Mouse (Mus musculus) olfactory bulb, adult 2 months (tissue): Measurements from ENCODE around the gene Ctsw. TPM values are rescaled to one million over a fixed set of nuclear protein-coding genes. Genes with fewer than 3 reads are reported as not detected.

Experiments
- H3K27ac ChIP-seq: fragments of 200-500 bp; 2 replicates; pipeline ENCODE4 v1.5.1; 2012; ENCODE audit warnings: low read depth, low read length; ENCODE audit not compliant: insufficient read depth
- H3K4me1 ChIP-seq: fragments of 200-500 bp; 2 replicates; pipeline ENCODE4 v1.6.1; 2012; ENCODE audit warnings: low read length; ENCODE audit not compliant: control insufficient read depth, insufficient read depth
- H3K4me3 ChIP-seq: fragments of 200-500 bp; 2 replicates; pipeline ENCODE4 v1.5.1; 2012; ENCODE audit warnings: mild to moderate bottlenecking, low read depth, low read length, moderate library complexity; ENCODE audit not compliant: insufficient read depth
- CTCF ChIP-seq: fragments of 200-500 bp; IDR thresholded peaks from 2 replicates; pipeline ENCODE4 v1.5.1; 2012; ENCODE audit warnings: low read depth, mild to moderate bottlenecking, low read length, moderate library complexity; ENCODE audit not compliant: insufficient read depth
- POLR2A ChIP-seq: fragments of 200-500 bp; IDR thresholded peaks from 2 replicates; pipeline ENCODE4 v1.6.1; 2012; ENCODE audit warnings: mild to moderate bottlenecking, low read depth, low read length, moderate library complexity; ENCODE audit not compliant: insufficient read depth
- WGBS: fragments of 180-500 bp; shearing (Covaris S2); methylation state at CpG from one replicate; pipeline ENCODE4 v1.1.7; 2018; 5-methylcytosine and 5-hydroxymethylcytosine counted together
- polyA plus RNA-seq: library from polyadenylated mRNA; stranded (reverse); fragments of >200 nt; gene quantifications from 2 replicates; pipeline ENCODE4 v1.2.4, GENCODE M21; 2012; ENCODE audit warnings: low replicate concordance; ENCODE audit not compliant: missing spikeins, insufficient read depth, insufficient read length

The Ctsw gene
- polyA plus RNA-seq, 1 experiment: not detected

DNA sequence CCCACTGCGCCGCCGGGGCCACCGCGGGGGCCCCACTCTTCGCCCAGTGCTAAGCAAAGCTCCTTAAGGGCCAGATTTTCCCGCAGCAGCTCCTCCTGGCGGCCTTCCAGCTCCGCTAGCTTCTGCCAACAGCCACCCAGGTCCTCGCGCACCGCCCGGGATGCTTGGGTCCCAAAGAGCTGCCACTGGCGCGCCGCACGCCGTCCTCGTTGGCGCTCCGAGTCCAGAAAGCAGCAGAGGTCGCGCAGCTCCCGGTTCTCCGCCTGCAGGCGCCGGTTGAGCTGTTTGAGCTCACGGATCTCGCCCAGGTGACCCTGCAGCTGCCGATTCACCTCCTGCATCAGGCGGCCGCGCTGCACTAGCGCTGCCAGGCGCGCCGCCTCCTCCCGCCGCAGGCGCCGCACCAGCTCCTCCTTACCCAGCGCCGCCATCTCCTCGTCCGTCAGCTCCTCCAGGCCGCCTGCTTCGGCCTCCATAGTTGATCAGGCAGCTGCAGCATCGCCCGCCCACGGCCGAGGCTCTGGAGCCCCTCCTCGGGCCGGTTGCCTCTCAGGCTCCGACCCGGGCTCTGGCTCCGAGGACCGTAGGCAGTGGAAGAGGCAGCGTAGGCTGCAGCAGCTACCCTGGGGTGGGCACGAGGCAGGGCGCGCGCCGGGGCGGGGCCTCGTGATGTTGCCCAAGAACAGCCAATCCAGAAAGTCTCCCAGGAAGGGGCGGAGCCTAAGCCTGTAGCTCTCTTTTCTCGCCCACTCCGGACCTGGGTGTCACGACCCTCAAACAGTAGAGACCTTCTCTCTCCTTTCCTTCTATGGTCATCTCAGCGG is 11.2 kb downstream of the Ctsw start:
- H3K27ac ChIP-seq: peak overlapping the region; percentile 97
- H3K4me1 ChIP-seq: peaks cover 33% of the 10 kb centered on the region
- H3K4me3 ChIP-seq: peak overlapping the region; percentile 91
- WGBS: under 1% methylated on average over 70 of the region's 70 CpGs
- TF ChIP-seq POLR2A (peak; percentile 99), CTCF (no peak)

GRCm38 (mm10) chr19:5456241-5456921 is 11.9 kb downstream of the Ctsw start:
- 2% methylated on average over 26 of the region's 26 CpGs for WGBS
- H3K4me3 ChIP-seq: peak overlapping the region; percentile 91
- peak overlapping the region; percentile 97 for H3K27ac ChIP-seq
- TF ChIP-seq CTCF (peak; percentile 4; the same call in 1 of the 2 replicates), POLR2A (no peak)
- H3K4me1 ChIP-seq: peaks cover 33% of the 10 kb centered on the region

DNA sequence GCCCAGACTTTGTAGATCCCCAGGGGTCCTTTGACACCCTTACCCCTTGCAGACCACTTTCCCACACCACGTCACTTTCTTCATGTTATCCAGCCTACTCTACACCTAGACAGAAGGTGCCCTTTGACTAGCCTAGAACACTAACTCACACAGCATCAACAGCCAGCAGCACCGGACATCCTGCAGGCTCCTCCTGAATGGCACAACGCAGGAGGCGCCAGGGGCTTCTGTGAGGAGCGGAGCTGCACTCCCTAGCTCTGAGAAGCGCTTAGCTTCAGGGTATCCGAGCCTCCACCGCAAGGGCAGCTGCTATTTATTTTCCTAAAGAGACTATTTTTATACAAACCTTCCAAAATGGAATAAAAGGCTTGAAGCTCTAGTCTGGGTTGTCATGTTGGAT is 12.7 kb downstream of the Ctsw start:
- no peak overlapping the region for H3K27ac ChIP-seq
- peaks cover 30% of the 10 kb centered on the region for H3K4me1 ChIP-seq
- H3K4me3 ChIP-seq: peak overlapping the region; percentile 34
- TF ChIP-seq POLR2A (no peak), CTCF (no peak)
- WGBS: 18% methylated on average over 8 of the region's 8 CpGs

DNA sequence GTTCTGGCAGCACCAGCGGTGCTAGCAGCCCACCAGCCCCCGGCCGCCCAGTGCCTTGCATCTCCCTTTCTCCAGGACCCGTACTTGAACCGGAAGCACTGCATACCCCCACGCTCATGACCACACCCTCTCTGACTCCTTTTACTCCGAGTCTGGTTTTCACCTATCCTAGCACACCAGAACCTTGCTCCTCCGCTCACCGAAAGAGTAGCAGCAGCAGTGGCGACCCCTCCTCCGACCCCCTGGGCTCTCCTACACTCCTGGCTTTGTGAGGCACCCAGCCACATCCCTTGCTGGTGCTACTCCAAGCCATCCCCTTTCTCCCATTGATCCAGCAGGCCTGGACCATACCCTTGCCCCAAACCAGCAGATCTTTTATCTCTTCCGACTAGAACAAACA is 13.3 kb downstream of the Ctsw start:
- Histone ChIP-seq H3K4me1 (peaks cover 30% of the 10 kb centered on the region), H3K4me3 (peak overlapping the region; percentile 12; the same call in 1 of the 2 replicates), H3K27ac (no peak overlapping the region)
- no peak for TF ChIP-seq CTCF
- no peak for TF ChIP-seq POLR2A
- 70% methylated on average over 12 of the region's 12 CpGs for WGBS

DNA sequence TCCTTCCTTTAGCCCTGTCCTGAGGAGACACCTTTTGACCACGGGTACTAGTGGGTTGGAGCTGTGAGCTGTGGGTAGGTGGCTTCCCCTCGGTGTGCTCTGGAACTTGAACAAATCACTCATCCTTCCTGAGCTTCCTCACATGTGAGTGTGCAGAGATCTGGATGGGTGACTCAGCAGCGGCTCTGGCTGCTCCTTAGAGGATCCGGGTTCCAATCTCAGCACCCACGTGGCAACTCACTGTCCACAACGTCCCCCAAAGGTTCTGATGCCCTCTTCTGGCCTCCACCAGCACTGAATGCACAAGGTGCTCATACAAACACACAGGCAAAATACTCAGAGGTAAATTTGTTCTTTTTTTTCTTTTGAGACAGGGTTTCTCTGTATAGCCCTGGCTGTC is 16.5 kb downstream of the Ctsw start:
- H3K4me1 ChIP-seq: peaks cover 37% of the 10 kb centered on the region
- TF ChIP-seq POLR2A (no peak), CTCF (no peak)
- H3K27ac ChIP-seq: no peak overlapping the region
- 72% methylated on average over 6 of the region's 6 CpGs for WGBS
- H3K4me3 ChIP-seq: no peak overlapping the region

- TF ChIP-seq POLR2A: no peak
- TF ChIP-seq CTCF: no peak
- H3K4me1 ChIP-seq: peaks cover 22% of the 10 kb centered on the region
- H3K27ac ChIP-seq: no peak overlapping the region
- no peak overlapping the region for H3K4me3 ChIP-seq
- 86% methylated on average over 3 of the region's 3 CpGs for WGBS
These were observed 18.6 kb downstream of the Ctsw start for GRCm38 (mm10) chr19:5449673-5450072.

DNA sequence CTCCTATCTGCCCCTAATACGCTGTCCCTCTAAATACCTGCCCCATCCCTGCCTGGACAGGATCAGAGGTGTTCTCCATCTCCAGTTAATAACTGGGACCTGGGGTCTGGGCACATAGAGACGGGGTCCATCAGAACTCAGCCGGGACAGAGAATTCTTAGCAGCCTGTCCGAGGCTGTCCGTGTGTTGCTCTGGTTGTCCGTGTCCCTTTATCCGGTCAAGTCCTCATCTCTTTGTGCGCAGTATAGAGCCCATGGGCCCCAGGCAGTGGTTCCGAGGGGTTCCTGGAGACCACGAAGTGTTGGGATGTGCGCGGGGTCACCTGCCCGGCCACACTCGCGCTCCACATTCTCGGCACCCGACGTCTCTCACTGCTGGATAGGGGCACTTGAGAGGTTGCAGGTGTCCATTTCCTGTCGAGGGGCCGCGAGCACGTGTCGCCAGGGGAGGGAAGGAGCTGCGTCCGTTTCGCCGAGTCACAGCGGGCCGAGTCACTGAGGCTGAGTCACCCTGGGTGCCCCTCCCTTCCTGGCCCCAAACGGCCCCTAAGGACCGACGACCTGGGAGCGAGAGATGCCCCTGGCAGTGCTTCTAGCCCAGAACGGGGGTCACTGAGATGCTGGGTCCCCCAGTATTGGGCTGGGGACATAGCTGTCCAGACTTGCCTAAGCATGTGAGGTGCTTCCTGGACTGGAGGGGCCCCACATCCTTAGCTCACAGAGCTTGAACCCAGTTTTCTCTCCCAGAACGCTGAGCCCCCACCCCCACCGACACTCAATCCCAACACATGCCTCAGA is 19.8 kb downstream of the Ctsw start:
- 8% methylated on average over 36 of the region's 36 CpGs for WGBS
- Histone ChIP-seq H3K4me3 (peak overlapping the region; percentile 58; the same call in 1 of the 2 replicates), H3K4me1 (peaks cover 15% of the 10 kb centered on the region), H3K27ac (no peak overlapping the region)
- TF ChIP-seq POLR2A: no peak
- TF ChIP-seq CTCF: no peak

- peak within 1 kb of the TSS; percentile 58 for H3K4me3 ChIP-seq
- H3K27ac ChIP-seq: no peak within 1 kb of the TSS
- TF ChIP-seq POLR2A: no peak
- no peak for TF ChIP-seq CTCF
- peaks cover 15% of the 10 kb centered on the region for H3K4me1 ChIP-seq
- WGBS: 1% methylated on average over 70 of the region's 70 CpGs
These were observed 20.6 kb downstream of the Ctsw start, which contains the start of gene Fosl1 for GRCm38 (mm10) chr19:5447515-5448353. Gene Fosl1, plus strand, starts transcription at chr19:5447547.

GRCm38 (mm10) chr19:5445747-5446146 is 22.6 kb downstream of the Ctsw start:
- Histone ChIP-seq H3K4me3 (no peak overlapping the region), H3K4me1 (peaks cover 15% of the 10 kb centered on the region), H3K27ac (no peak overlapping the region)
- 96% methylated on average over 5 of the region's 5 CpGs for WGBS
- no peak for TF ChIP-seq CTCF
- no peak for TF ChIP-seq POLR2A
